ENCODE assay signal across 33 mouse cellular contexts in genomic region chr4:76004161-76004560, GRCm38 (mm10).
"Had no signal": no experiment of that assay in that cellular context is flagged by ENCODE, and none has a peak within 500 bp of the region (broad histone marks: within the 10 kb centered on the region; RNA-seq: fewer than 3 reads in every experiment).

No protein-coding gene starts in this region.

- H3K27ac ChIP-seq: heart, embryonic 10.5 days; heart, embryonic 13.5 days; heart, embryonic 15.5 days; hindbrain, embryonic 10.5 days; hindbrain, embryonic 12.5 days; hindbrain, embryonic 13.5 days; hindbrain, embryonic 14.5 days; hindbrain, embryonic 15.5 days; hindbrain, postnatal 0 days; intestine, embryonic 15.5 days; kidney, postnatal 0 days; layer of hippocampus, adult 2 months; left cerebral cortex, adult 2 months had no signal

- H3K4me2 ChIP-seq: heart, embryonic 11.5 days; heart, embryonic 12.5 days; heart, embryonic 13.5 days; heart, embryonic 15.5 days; hindbrain, embryonic 12.5 days; hindbrain, embryonic 13.5 days; hindbrain, embryonic 14.5 days; hindbrain, embryonic 15.5 days; intestine, embryonic 15.5 days had no signal

- ATAC-seq: hindbrain, embryonic 16.5 days; hindbrain, postnatal 0 days; inflammation-experienced regulatory T-cells, adult 6 months; intestine, embryonic 15.5 days; intestine, embryonic 16.5 days; intestine, postnatal 0 days had no signal

- H3K4me3 ChIP-seq: heart, embryonic 10.5 days; heart, embryonic 12.5 days; heart, embryonic 13.5 days; heart, embryonic 15.5 days; hindbrain, embryonic 10.5 days; hindbrain, embryonic 12.5 days; hindbrain, embryonic 13.5 days; hindbrain, embryonic 15.5 days; intestine, embryonic 15.5 days; layer of hippocampus, adult 2 months; left cerebral cortex, adult 2 months had no signal

- H3K9me3 ChIP-seq: heart, embryonic 10.5 days; heart, embryonic 12.5 days; heart, embryonic 13.5 days; heart, embryonic 15.5 days; hindbrain, embryonic 10.5 days; hindbrain, embryonic 12.5 days; hindbrain, embryonic 13.5 days; hindbrain, embryonic 15.5 days; intestine, embryonic 15.5 days had no signal

- H3K4me1 ChIP-seq: hindbrain, embryonic 15.5 days; intestine, embryonic 15.5 days had no signal

- H3K9ac ChIP-seq: heart, embryonic 12.5 days; heart, embryonic 13.5 days; heart, embryonic 15.5 days; hindbrain, embryonic 12.5 days; hindbrain, embryonic 13.5 days; hindbrain, embryonic 14.5 days; hindbrain, embryonic 15.5 days; intestine, embryonic 15.5 days had no signal

- DNase-seq: heart, postnatal 10 days; heart, postnatal 14 days; heart, postnatal 36 days; heart, postnatal 4 days; kidney, adult 11 months; kidney, adult 18-20 months; kidney, adult 2 months; kidney, adult 8-10 months; kidney, postnatal 10 days; kidney, postnatal 14 days; kidney, postnatal 25 days; kidney, postnatal 4 days; layer of hippocampus, adult 9-11 months; layer of hippocampus, postnatal 36 days had no signal

- H3K36me3 ChIP-seq: heart, embryonic 10.5 days; heart, embryonic 12.5 days; heart, embryonic 13.5 days; heart, embryonic 15.5 days; hindbrain, embryonic 10.5 days; hindbrain, embryonic 12.5 days; hindbrain, embryonic 15.5 days; intestine, embryonic 15.5 days had no signal

- H3K27me3 ChIP-seq: heart, embryonic 12.5 days; heart, embryonic 13.5 days; heart, embryonic 15.5 days; hindbrain, embryonic 12.5 days; hindbrain, embryonic 13.5 days; hindbrain, embryonic 15.5 days; intestine, embryonic 15.5 days had no signal
